Mouse (Mus musculus): ENCODE data around the gene Uprt.

- TF ChIP-seq POLR2A (IDR thresholded peaks at IDR 0.05; ENCODE audit: borderline replicate concordance, extremely low read depth, low read depth, low read length), result no peak
- TF ChIP-seq CTCF (IDR thresholded peaks at IDR 0.05; ENCODE audit: insufficient read depth, low read length), result no peak
Measured at GRCm38 (mm10) chrX:104488036-104488435, 5.4 kb downstream of the Uprt start.

Measured in lung, adult 2 months (tissue).